Mouse (Mus musculus): ENCODE results near the gene Naaladl2. TPM values are rescaled to one million over a fixed set of nuclear protein-coding genes. Genes with fewer than 3 reads are reported as not detected.

The Naaladl2 gene
- polyA plus RNA-seq, 1 experiment from 2014 or later: 0.85 TPM

DNA sequence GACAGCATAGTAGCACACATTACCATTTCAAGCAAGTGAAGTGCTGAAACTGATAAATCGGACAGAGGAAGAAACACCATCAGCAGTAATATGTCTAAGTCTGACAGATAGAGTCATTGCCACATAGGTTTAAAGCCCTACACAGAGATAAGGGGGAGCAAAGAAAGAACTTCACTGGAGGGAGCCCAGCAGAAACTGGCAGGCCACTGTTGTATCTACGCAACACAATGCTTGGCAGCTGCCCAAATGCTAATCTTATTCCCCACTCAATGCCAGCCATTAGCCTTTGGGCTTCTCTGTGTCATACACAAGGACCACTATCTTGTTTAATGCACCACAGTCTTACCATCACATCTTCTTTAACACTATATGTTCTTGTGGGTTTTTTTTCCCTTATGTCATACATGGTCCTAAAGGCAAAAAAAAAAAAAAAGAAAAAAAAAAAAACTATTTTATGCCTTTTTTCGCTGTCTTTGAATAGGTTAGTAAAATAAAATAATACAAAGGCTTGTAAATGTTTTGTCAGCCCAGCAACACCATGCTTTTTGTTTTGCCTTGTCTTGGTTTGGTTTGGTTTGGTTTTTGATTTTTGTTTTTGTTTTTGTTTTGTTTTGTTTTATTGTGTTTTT lies 1072.8 kb downstream of the Naaladl2 start:
- ATAC-seq (no peak), DNase-seq (no peak)
- WGBS (ENCODE audit: insufficient replicate concordance): 62% methylated on average over 3 of the region's 3 CpGs

DNA sequence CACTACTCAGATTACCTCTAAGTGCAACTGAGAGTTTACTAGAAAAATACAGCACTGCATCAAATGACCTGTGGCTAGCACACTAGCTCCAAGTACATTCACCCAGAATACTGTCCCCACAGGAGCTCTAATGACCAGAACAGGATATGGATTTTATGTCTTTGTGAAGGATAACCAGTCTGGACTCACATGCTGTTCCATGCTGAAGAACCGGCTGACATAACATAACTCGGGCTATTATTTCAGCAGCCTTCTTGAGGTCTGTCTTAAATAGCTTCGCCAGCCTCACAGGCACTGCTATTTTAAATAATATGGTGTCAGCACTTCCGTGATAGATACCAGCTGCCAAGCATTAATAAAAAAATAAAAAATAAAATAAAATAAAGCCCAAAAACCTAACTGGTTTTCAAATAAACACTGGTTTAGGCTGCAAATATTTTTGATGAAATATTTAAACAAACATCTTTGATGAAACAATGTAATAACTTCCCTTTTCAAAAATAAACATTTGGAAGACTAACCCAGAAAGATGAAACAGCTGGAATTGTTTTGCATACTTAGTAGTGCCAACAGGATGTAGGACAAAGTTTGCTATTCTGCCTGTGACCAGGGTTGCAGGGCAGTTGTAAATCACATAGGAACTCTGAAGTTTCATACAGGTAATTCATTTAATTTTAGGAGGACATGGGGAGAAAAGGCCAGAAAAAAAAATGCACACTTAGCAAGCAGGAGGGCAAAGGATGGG lies 1073.5 kb downstream of the Naaladl2 start:
- ATAC-seq: no peak
- H3K27ac ChIP-seq (ENCODE audit: low read depth): no peak overlapping the region
- no peak overlapping the region for H3K4me2 ChIP-seq (ENCODE audit: low read depth, low read length)
- DNase-seq: no peak
- H3K9ac ChIP-seq (replicated peaks): no peak overlapping the region
- H3K9me3 ChIP-seq (ENCODE audit: low read length): no peaks in the 10 kb centered on the region
- 66% methylated on average over 4 of the region's 4 CpGs for WGBS (ENCODE audit: insufficient replicate concordance)
- no peaks in the 10 kb centered on the region for H3K4me1 ChIP-seq (ENCODE audit: insufficient read depth)
- no peaks in the 10 kb centered on the region for H3K36me3 ChIP-seq (replicated peaks; ENCODE audit: insufficient read depth, low read length)
- no peak overlapping the region for H3K4me3 ChIP-seq (ENCODE audit: low read depth, low read length)
- no peaks in the 10 kb centered on the region for H3K27me3 ChIP-seq (ENCODE audit: insufficient read depth, low read length)
- TF ChIP-seq CTCF (IDR thresholded peaks at IDR 0.05; ENCODE audit: low read depth) (no peak), EP300 (IDR thresholded peaks at IDR 0.05; ENCODE audit: low read depth) (no peak)

More for the DNA sequence above, 1072.8 kb downstream of the Naaladl2 start:
- Histone ChIP-seq H3K9me3 (ENCODE audit: low read length) (no peaks in the 10 kb centered on the region), H3K27ac (ENCODE audit: low read depth) (no peak overlapping the region), H3K27me3 (ENCODE audit: insufficient read depth, low read length) (no peaks in the 10 kb centered on the region), H3K4me3 (ENCODE audit: low read depth, low read length) (no peak overlapping the region), H3K4me2 (ENCODE audit: low read depth, low read length) (no peak overlapping the region), H3K9ac (replicated peaks) (no peak overlapping the region), H3K36me3 (replicated peaks; ENCODE audit: insufficient read depth, low read length) (no peaks in the 10 kb centered on the region), H3K4me1 (ENCODE audit: insufficient read depth) (no peaks in the 10 kb centered on the region)
- no peak for TF ChIP-seq CTCF (IDR thresholded peaks at IDR 0.05; ENCODE audit: low read depth)
- no peak for TF ChIP-seq EP300 (IDR thresholded peaks at IDR 0.05; ENCODE audit: low read depth)

DNA sequence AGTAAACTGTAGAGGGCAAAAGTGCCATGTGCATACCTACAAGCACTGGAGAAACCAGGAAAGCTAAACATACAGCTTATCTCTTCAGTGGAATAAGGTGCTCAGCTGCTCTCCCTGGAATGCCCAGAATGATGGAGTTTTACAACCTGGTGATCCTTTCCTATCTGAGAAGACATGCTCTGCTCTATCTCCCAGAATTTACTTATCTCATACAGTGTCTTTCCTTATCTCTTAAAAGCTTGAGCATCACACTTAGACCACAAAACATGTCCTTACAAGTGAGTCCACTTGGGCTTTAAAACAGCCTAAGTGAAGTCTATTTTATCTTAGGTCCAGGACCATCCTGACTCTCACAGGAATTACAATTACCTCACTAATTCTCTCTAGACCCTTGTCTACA lies 1095.8 kb downstream of the Naaladl2 start:
- no peak overlapping the region for H3K27ac ChIP-seq (ENCODE audit: low read depth)
- no peak for DNase-seq
- no peak overlapping the region for H3K4me3 ChIP-seq (ENCODE audit: low read depth, low read length)
- H3K9me3 ChIP-seq (ENCODE audit: low read length): no peaks in the 10 kb centered on the region
- H3K4me1 ChIP-seq (ENCODE audit: insufficient read depth): no peaks in the 10 kb centered on the region
- no peaks in the 10 kb centered on the region for H3K36me3 ChIP-seq (replicated peaks; ENCODE audit: insufficient read depth, low read length)
- TF ChIP-seq CTCF (IDR thresholded peaks at IDR 0.05; ENCODE audit: low read depth): no peak
- TF ChIP-seq EP300 (IDR thresholded peaks at IDR 0.05; ENCODE audit: low read depth): no peak
- H3K9ac ChIP-seq (replicated peaks): no peak overlapping the region
- no peak for ATAC-seq
- no peak overlapping the region for H3K4me2 ChIP-seq (ENCODE audit: low read depth, low read length)
- no peaks in the 10 kb centered on the region for H3K27me3 ChIP-seq (ENCODE audit: insufficient read depth, low read length)

DNA sequence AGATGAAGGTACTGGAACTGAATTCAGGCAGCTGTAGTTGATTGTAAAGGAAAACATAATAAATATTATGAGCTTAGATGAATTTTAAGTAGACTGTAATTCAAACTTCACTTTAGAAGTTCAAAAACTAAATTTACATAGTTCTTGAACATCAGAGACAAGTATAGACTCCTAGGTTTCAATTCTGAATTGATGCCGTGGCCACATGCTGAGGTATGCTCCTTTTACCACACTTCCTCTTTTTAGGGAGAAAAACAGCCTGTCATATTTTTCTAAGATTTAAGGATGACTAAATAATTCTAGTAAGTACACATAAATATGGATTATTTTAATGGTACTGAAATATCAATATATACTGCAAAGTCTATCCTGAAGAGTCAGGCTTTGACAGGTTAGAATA lies 1142.3 kb downstream of the Naaladl2 start:
- 57% methylated on average over 1 of the region's 1 CpGs for WGBS (ENCODE audit: insufficient replicate concordance)
- TF ChIP-seq CTCF (IDR thresholded peaks at IDR 0.05; ENCODE audit: low read depth): no peak
- no peak for TF ChIP-seq EP300 (IDR thresholded peaks at IDR 0.05; ENCODE audit: low read depth)
- ATAC-seq: no peak
- Histone ChIP-seq H3K4me3 (ENCODE audit: low read depth, low read length) (no peak overlapping the region), H3K27ac (ENCODE audit: low read depth) (no peak overlapping the region), H3K36me3 (replicated peaks; ENCODE audit: insufficient read depth, low read length) (no peaks in the 10 kb centered on the region), H3K27me3 (ENCODE audit: insufficient read depth, low read length) (no peaks in the 10 kb centered on the region), H3K9ac (replicated peaks) (no peak overlapping the region), H3K4me2 (ENCODE audit: low read depth, low read length) (no peak overlapping the region), H3K4me1 (ENCODE audit: insufficient read depth) (no peaks in the 10 kb centered on the region), H3K9me3 (ENCODE audit: low read length) (no peaks in the 10 kb centered on the region)
- DNase-seq: no peak

DNA sequence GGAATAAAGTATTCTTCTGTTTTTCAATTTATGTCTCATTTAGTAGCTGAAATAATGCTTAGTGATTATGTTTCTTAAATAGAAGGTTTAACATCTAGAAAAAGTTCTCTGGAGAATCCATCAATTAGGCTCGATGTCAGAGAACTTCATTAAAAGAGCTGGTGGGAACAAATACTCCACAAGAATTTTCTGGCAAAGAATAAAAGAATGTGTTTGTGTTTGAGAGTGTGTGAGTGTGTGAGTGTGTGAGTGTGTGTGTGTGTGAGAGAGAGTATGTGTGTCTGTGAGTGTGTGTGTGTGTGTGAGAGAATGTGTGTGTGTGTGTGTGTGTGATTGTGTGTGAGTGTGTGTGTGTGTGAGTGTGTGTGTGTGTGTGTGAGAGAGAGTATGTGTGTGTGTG lies 1170.3 kb downstream of the Naaladl2 start:
- H3K27ac ChIP-seq (ENCODE audit: low read depth): no peak overlapping the region
- H3K36me3 ChIP-seq (replicated peaks; ENCODE audit: insufficient read depth, low read length): no peaks in the 10 kb centered on the region
- H3K4me2 ChIP-seq (ENCODE audit: low read depth, low read length): no peak overlapping the region
- no peak overlapping the region for H3K9ac ChIP-seq (replicated peaks)
- DNase-seq (no peak), ATAC-seq (no peak)
- 80% methylated on average over 1 of the region's 1 CpGs for WGBS (ENCODE audit: insufficient replicate concordance)
- TF ChIP-seq EP300 (IDR thresholded peaks at IDR 0.05; ENCODE audit: low read depth) (no peak), CTCF (IDR thresholded peaks at IDR 0.05; ENCODE audit: low read depth) (no peak)
- no peaks in the 10 kb centered on the region for H3K27me3 ChIP-seq (ENCODE audit: insufficient read depth, low read length)
- H3K4me1 ChIP-seq (ENCODE audit: insufficient read depth): no peaks in the 10 kb centered on the region
- H3K4me3 ChIP-seq (ENCODE audit: low read depth, low read length): no peak overlapping the region
- no peaks in the 10 kb centered on the region for H3K9me3 ChIP-seq (ENCODE audit: low read length)

DNA sequence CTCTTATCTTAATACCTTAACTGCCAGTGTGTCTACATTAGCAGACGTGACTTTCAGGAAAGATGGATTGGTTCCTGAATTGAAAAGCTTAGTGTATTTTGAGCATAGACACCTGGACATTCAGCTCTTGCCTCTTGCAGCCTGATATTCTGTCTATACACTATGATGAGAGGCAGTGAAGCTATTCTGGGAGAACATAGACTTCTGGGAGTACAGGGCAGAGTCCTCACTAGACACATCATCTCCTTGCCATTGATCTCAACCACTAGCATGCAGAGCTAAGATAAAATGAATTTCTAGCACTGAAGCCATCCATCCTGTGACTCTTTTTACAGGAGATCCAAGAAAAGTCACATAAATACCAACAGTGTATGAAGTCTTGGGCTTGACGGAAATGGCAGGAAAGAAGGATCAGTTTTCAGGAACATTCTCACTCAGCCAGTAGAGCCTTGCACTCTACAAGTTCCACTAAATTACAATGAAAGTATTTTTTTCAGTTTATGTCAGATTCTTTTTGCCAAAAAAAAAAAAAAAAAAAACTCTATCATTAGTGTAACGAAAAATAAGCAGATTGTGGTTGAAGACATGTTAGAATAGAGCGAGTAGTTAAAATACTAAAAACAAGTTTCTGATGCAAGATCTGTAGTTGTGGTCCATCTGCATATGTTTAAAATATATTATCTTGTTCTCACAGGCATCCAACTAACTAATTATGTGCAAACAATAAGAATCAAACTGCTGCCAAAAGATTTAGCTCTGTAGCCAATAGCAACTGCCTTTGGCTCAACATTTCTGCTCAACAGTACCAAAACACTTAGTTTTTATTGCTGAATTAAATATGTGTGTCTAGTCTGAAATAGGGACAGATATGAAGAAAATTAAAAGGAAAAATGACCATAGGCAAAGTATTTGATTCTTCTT lies 1171.1 kb downstream of the Naaladl2 start:
- 66% methylated on average over 4 of the region's 4 CpGs for WGBS (ENCODE audit: insufficient replicate concordance)
- Histone ChIP-seq H3K27ac (ENCODE audit: low read depth) (no peak overlapping the region), H3K4me3 (ENCODE audit: low read depth, low read length) (no peak overlapping the region), H3K4me2 (ENCODE audit: low read depth, low read length) (no peak overlapping the region), H3K4me1 (ENCODE audit: insufficient read depth) (no peaks in the 10 kb centered on the region), H3K9me3 (ENCODE audit: low read length) (no peaks in the 10 kb centered on the region), H3K36me3 (replicated peaks; ENCODE audit: insufficient read depth, low read length) (no peaks in the 10 kb centered on the region), H3K9ac (replicated peaks) (no peak overlapping the region), H3K27me3 (ENCODE audit: insufficient read depth, low read length) (no peaks in the 10 kb centered on the region)
- ATAC-seq: no peak
- TF ChIP-seq EP300 (IDR thresholded peaks at IDR 0.05; ENCODE audit: low read depth): no peak
- no peak for TF ChIP-seq CTCF (IDR thresholded peaks at IDR 0.05; ENCODE audit: low read depth)
- no peak for DNase-seq
